Mouse (Mus musculus) bone marrow macrophage, adult 2 months (primary cell): ENCODE results near the gene Camkk1. TPM values are rescaled to one million over a fixed set of nuclear protein-coding genes. Genes with fewer than 3 reads are reported as not detected.

Experiments
- H3K27ac ChIP-seq: 2 replicates; pipeline ENCODE4 v1.5.1; 2012; ENCODE audit warnings: low read depth, low read length; ENCODE audit not compliant: insufficient read depth
- H3K4me1 ChIP-seq: 2 replicates; pipeline ENCODE4 v1.6.1; 2012; ENCODE audit warnings: low read length; ENCODE audit not compliant: control insufficient read depth, insufficient read depth
- H3K4me3 ChIP-seq: 2 replicates; pipeline ENCODE4 v1.5.1; 2012; ENCODE audit warnings: mild to moderate bottlenecking, low read length, moderate library complexity; ENCODE audit not compliant: insufficient read depth
- CTCF ChIP-seq: IDR thresholded peaks from 2 replicates; pipeline ENCODE4 v1.5.1; 2012; ENCODE audit warnings: low read depth, mild to moderate bottlenecking, low read length, moderate library complexity
- POLR2A ChIP-seq: IDR thresholded peaks from 2 replicates; pipeline ENCODE4 v1.6.1; 2012; ENCODE audit warnings: mild to moderate bottlenecking, low read depth, low read length, borderline replicate concordance
- polyA plus RNA-seq: library from polyadenylated mRNA; stranded (reverse); fragments of >200 nt; gene quantifications from 2 replicates; pipeline ENCODE4 v1.2.4, GENCODE M21; 2012; ENCODE audit not compliant: missing spikeins, insufficient read depth, insufficient read length

The Camkk1 gene
- polyA plus RNA-seq, 1 experiment = not detected

DNA sequence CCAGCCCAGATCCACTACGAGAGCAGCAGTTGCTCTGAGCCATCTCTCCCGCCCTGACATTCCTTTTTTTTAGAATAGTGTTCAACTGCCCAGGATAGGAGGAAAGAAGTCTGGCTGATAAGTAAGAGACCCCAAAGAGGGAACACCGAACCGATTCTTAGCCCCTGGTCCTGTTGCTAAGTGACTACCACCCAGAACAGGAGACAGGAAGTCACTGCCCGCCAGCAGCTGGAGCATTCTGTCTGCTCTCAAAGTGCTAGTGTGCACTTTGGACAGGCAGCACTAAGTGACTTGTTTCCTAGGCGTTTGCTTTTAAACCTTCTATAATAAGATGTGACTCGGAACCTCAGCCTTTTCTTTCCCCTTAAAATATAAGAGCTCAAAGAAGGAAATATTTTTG is 66.6 kb downstream of the Camkk1 start:
- TF ChIP-seq POLR2A (no peak), CTCF (no peak)
- Histone ChIP-seq H3K4me1 (peaks cover 26% of the 10 kb centered on the region), H3K27ac (no peak overlapping the region), H3K4me3 (no peak overlapping the region)

GRCm38 (mm10) chr11:73087700-73088480 is 69.1 kb downstream of the Camkk1 start:
- no peak overlapping the region for H3K4me3 ChIP-seq
- no peak overlapping the region for H3K27ac ChIP-seq
- TF ChIP-seq POLR2A (no peak), CTCF (no peak)
- H3K4me1 ChIP-seq = peaks cover 31% of the 10 kb centered on the region

DNA sequence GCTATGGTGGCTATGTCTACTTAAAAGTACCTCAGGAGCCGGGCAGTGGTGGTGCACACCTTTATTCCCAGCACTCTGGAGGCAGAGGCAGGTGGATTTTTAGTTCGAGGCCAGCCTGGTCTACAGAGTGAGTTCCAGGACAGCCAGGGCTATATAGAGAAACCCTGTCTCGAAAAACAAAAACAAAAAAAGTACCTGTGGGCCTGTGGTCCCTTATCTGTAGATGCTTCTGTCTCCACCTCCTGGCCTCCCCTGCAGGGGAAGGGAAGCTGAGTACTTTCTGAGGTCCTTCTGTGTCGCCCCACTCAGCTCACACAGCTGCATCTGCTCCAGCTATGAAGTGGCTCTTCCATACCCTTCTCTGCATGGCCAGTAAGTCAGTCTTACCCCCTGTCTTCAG is 71.5 kb downstream of the Camkk1 start, which contains the start of gene Itgae:
Gene Itgae (plus strand): TSS at position 301 of the 400 bp plus-strand sequence.
- Histone ChIP-seq H3K27ac (no peak within 1 kb of the TSS), H3K4me3 (no peak within 1 kb of the TSS), H3K4me1 (peaks cover 21% of the 10 kb centered on the region)
- TF ChIP-seq POLR2A = no peak
- TF ChIP-seq CTCF = no peak

GRCm38 (mm10) chr11:73090826-73091225 is 72.0 kb downstream of the Camkk1 start:
- no peak for TF ChIP-seq POLR2A
- Histone ChIP-seq H3K27ac (no peak overlapping the region), H3K4me1 (peaks cover 24% of the 10 kb centered on the region), H3K4me3 (no peak overlapping the region)

Other genes starting within 250 kb of the Camkk1 start
- 10.7 and 11.2 TPM in 2 replicates for gene Cyb5d2, start 222.9 kb upstream of the Camkk1 start, polyA plus RNA-seq
- gene Zzef1, start 222.8 kb upstream of the Camkk1 start, polyA plus RNA-seq = 25.8 TPM in 2 replicates
- gene Atp2a3, start 57.8 kb upstream of the Camkk1 start, polyA plus RNA-seq = 6.7 TPM in 2 replicates
- gene P2rx1, start 19.9 kb upstream of the Camkk1 start, polyA plus RNA-seq = 0.39 TPM in 1 of 2 replicates, not detected in the other
- 6.2 and 6.4 TPM in 2 replicates for gene Ncbp3, start 28.8 kb downstream of the Camkk1 start, polyA plus RNA-seq
- not detected in 2 replicates for gene Itgae, start 71.6 kb downstream of the Camkk1 start, polyA plus RNA-seq
- gene Haspin, start 119.3 kb downstream of the Camkk1 start, polyA plus RNA-seq = 8.7 and 9.0 TPM in 2 replicates
- not detected in 2 replicates for gene P2rx5, start 141.4 kb downstream of the Camkk1 start, polyA plus RNA-seq
- 41.3 and 43.1 TPM in 2 replicates for gene Emc6, start 158.0 kb downstream of the Camkk1 start, polyA plus RNA-seq
- gene Tax1bp3, start 158.1 kb downstream of the Camkk1 start, polyA plus RNA-seq = 35.4 and 37.3 TPM in 2 replicates
- gene Ctns, start 180.0 kb downstream of the Camkk1 start, polyA plus RNA-seq = 48.2 and 49.7 TPM in 2 replicates
- 3.3 and 4.0 TPM in 2 replicates for gene Shpk, start 180.5 kb downstream of the Camkk1 start, polyA plus RNA-seq
- not detected in 2 replicates for gene Trpv1, start 215.3 kb downstream of the Camkk1 start, polyA plus RNA-seq
- gene Trpv3, start 248.4 kb downstream of the Camkk1 start, polyA plus RNA-seq = not detected in 2 replicates